Mouse (Mus musculus): ENCODE measurements around the gene Stk10. TPM values are rescaled to one million over a fixed set of nuclear protein-coding genes. Genes with fewer than 3 reads are reported as not detected.

Gene Stk10
- polyA plus RNA-seq, 1 experiment from 2014 or later, result 5.2 TPM

- 33% methylated on average over 15 of the region's 15 CpGs for WGBS
- no peak overlapping the region for H3K27ac ChIP-seq (ENCODE audit: low read length)
- no peaks in the 10 kb centered on the region for H3K9me3 ChIP-seq (ENCODE audit: control insufficient read depth, low read length)
- H3K4me3 ChIP-seq (ENCODE audit: low read length), result no peak overlapping the region
- no peaks in the 10 kb centered on the region for H3K36me3 ChIP-seq (ENCODE audit: control insufficient read depth, insufficient read depth, low read length)
- peak overlapping the region; percentile 53; the same call in 1 of the 2 replicates for H3K9ac ChIP-seq (ENCODE audit: low read depth, low read length)
- no peak for ATAC-seq
- H3K4me1 ChIP-seq (ENCODE audit: control insufficient read depth, insufficient read depth, low read length), result no peaks in the 10 kb centered on the region
- no peaks in the 10 kb centered on the region for H3K27me3 ChIP-seq (replicated peaks; ENCODE audit: control insufficient read depth, insufficient read depth, low read length)
- H3K4me2 ChIP-seq (ENCODE audit: low read depth, low read length), result no peak overlapping the region
Observed at GRCm38 (mm10) chr11:32588090-32588891, 55.2 kb downstream of the Stk10 start.

GRCm38 (mm10) chr11:32588892-32589172, 55.7 kb downstream of the Stk10 start:
- ATAC-seq, result peak; percentile 29; the same call in 1 of the 2 replicates
- Histone ChIP-seq H3K4me1 (ENCODE audit: control insufficient read depth, insufficient read depth, low read length) (no peaks in the 10 kb centered on the region), H3K27me3 (replicated peaks; ENCODE audit: control insufficient read depth, insufficient read depth, low read length) (no peaks in the 10 kb centered on the region), H3K4me2 (ENCODE audit: low read depth, low read length) (no peak overlapping the region), H3K27ac (ENCODE audit: low read length) (no peak overlapping the region), H3K9ac (ENCODE audit: low read depth, low read length) (no peak overlapping the region), H3K9me3 (ENCODE audit: control insufficient read depth, low read length) (no peaks in the 10 kb centered on the region), H3K36me3 (ENCODE audit: control insufficient read depth, insufficient read depth, low read length) (no peaks in the 10 kb centered on the region), H3K4me3 (ENCODE audit: low read length) (no peak overlapping the region)
- WGBS, result 83% methylated on average over 11 of the region's 11 CpGs

DNA sequence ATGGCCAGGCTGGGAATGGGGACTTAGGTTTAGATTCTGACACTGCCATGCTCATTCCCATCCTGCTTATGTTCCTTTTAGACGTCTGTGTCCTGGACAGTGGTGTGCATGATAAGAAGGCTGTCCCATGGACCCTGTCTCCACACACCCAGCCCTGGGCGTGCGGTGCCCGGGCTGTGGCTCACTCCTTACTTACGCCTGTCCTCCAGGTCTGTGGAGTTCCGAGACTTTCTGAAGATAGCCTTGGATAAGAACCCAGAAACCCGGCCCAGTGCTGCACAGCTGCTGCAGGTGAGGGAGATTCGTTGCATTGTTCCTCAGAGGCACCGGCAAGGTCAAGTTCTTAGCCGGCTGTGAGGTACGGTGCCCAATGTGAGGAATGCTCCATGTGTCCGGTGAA, 56.1 kb downstream of the Stk10 start:
- H3K9me3 ChIP-seq (ENCODE audit: control insufficient read depth, low read length), result no peaks in the 10 kb centered on the region
- no peaks in the 10 kb centered on the region for H3K27me3 ChIP-seq (replicated peaks; ENCODE audit: control insufficient read depth, insufficient read depth, low read length)
- H3K4me3 ChIP-seq (ENCODE audit: low read length), result no peak overlapping the region
- no peak overlapping the region for H3K4me2 ChIP-seq (ENCODE audit: low read depth, low read length)
- H3K4me1 ChIP-seq (ENCODE audit: control insufficient read depth, insufficient read depth, low read length), result no peaks in the 10 kb centered on the region
- H3K36me3 ChIP-seq (ENCODE audit: control insufficient read depth, insufficient read depth, low read length), result no peaks in the 10 kb centered on the region
- WGBS, result 88% methylated on average over 12 of the region's 12 CpGs
- no peak for ATAC-seq
- no peak overlapping the region for H3K27ac ChIP-seq (ENCODE audit: low read length)
- H3K9ac ChIP-seq (ENCODE audit: low read depth, low read length), result no peak overlapping the region

- Histone ChIP-seq H3K4me3 (ENCODE audit: low read length) (no peak overlapping the region), H3K9me3 (ENCODE audit: control insufficient read depth, low read length) (no peaks in the 10 kb centered on the region), H3K27ac (ENCODE audit: low read length) (no peak overlapping the region), H3K9ac (ENCODE audit: low read depth, low read length) (no peak overlapping the region), H3K27me3 (replicated peaks; ENCODE audit: control insufficient read depth, insufficient read depth, low read length) (no peaks in the 10 kb centered on the region), H3K4me1 (ENCODE audit: control insufficient read depth, insufficient read depth, low read length) (no peaks in the 10 kb centered on the region), H3K4me2 (ENCODE audit: low read depth, low read length) (no peak overlapping the region), H3K36me3 (ENCODE audit: control insufficient read depth, insufficient read depth, low read length) (no peaks in the 10 kb centered on the region)
- 91% methylated on average over 8 of the region's 8 CpGs for WGBS
- ATAC-seq, result no peak
Observed at GRCm38 (mm10) chr11:32589791-32590190, 56.7 kb downstream of the Stk10 start.

- no peak for ATAC-seq
- 84% methylated on average over 6 of the region's 6 CpGs for WGBS
Observed at GRCm38 (mm10) chr11:32590205-32590604, 57.1 kb downstream of the Stk10 start.

DNA sequence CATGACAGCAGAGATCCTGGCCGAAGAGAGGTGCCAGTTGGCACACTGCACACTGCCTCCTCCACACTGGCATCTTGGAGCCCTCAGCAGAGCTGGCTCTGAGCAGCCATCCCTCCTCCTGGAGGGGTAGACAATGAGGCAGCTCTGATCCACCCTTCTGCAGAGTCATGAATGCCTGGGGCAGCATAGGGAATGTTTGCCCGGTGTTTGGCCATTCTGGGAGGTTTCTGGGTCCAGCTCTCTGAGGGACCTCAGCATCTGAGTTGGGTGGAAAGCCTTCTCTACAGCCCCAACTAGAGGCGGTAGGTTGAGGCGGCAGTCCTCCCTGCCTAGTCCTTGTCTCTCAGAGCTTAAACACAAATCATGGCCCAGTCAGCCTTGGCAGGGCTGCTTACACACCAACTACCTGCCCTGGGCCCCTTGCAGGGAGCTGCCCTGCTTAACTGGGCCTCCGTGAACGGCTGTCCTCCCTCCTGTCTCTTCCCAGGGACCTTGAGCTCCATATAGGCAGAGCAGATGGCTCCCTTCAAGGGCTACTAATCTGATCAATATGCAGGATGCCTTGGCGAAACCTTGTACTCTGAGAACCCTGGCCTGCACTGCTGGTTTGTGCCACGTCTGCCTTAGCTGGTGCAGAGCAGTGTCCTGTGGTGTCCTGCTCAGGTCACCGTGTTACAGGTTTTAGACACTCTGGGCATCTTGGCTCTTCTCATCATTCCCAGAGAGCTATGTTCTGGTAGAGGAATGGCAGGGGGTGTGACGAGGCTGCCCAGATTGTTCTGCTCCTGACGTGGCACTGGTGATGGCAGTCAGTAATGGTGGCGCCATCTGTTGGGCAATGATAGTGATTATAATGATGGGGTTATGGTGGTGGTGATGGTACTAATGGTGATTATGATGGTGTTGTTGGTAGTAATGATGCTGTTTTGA, 59.1 kb downstream of the Stk10 start:
- Histone ChIP-seq H3K36me3 (ENCODE audit: control insufficient read depth, insufficient read depth, low read length) (no peaks in the 10 kb centered on the region), H3K27me3 (replicated peaks; ENCODE audit: control insufficient read depth, insufficient read depth, low read length) (no peaks in the 10 kb centered on the region), H3K4me2 (ENCODE audit: low read depth, low read length) (no peak overlapping the region), H3K4me1 (ENCODE audit: control insufficient read depth, insufficient read depth, low read length) (no peaks in the 10 kb centered on the region), H3K9me3 (ENCODE audit: control insufficient read depth, low read length) (no peaks in the 10 kb centered on the region), H3K4me3 (ENCODE audit: low read length) (no peak overlapping the region), H3K9ac (ENCODE audit: low read depth, low read length) (no peak overlapping the region), H3K27ac (ENCODE audit: low read length) (no peak overlapping the region)
- no peak; the same call in 1 of the 2 replicates for ATAC-seq
- whole genome bisulfite sequencing, result 70% methylated on average over 12 of the region's 12 CpGs

More at GRCm38 (mm10) chr11:32590205-32590604, 57.1 kb downstream of the Stk10 start:
- H3K4me1 ChIP-seq (ENCODE audit: control insufficient read depth, insufficient read depth, low read length), result no peaks in the 10 kb centered on the region
- H3K4me3 ChIP-seq (ENCODE audit: low read length), result no peak overlapping the region
- H3K27ac ChIP-seq (ENCODE audit: low read length), result no peak overlapping the region
- no peaks in the 10 kb centered on the region for H3K9me3 ChIP-seq (ENCODE audit: control insufficient read depth, low read length)
- no peak overlapping the region for H3K9ac ChIP-seq (ENCODE audit: low read depth, low read length)
- no peaks in the 10 kb centered on the region for H3K36me3 ChIP-seq (ENCODE audit: control insufficient read depth, insufficient read depth, low read length)
- H3K4me2 ChIP-seq (ENCODE audit: low read depth, low read length), result no peak overlapping the region
- no peaks in the 10 kb centered on the region for H3K27me3 ChIP-seq (replicated peaks; ENCODE audit: control insufficient read depth, insufficient read depth, low read length)

DNA sequence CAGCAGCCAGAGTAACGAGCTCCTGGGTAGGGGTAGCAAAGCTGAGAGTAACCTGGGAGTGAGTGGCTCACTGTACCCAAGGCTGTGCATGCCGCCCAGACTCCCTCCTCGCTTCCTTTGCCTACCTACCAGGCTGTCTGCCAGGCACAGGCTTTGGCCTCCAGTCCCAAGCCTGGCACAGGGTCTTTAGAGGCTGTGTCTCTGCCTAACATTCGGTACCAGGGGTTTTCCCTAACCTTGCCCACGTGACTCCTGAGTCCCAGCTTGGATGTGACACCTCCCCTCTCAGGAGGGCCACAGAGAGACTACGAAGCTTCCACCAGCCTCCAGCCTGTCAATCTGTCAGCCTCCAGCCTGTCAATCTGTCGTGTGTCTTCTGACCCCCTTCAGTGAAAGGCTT, 60.0 kb downstream of the Stk10 start:
- Histone ChIP-seq H3K9me3 (ENCODE audit: control insufficient read depth, low read length) (no peaks in the 10 kb centered on the region), H3K4me1 (ENCODE audit: control insufficient read depth, insufficient read depth, low read length) (no peaks in the 10 kb centered on the region), H3K4me3 (ENCODE audit: low read length) (no peak overlapping the region), H3K9ac (ENCODE audit: low read depth, low read length) (no peak overlapping the region), H3K27ac (ENCODE audit: low read length) (no peak overlapping the region), H3K36me3 (ENCODE audit: control insufficient read depth, insufficient read depth, low read length) (no peaks in the 10 kb centered on the region), H3K4me2 (ENCODE audit: low read depth, low read length) (no peak overlapping the region), H3K27me3 (replicated peaks; ENCODE audit: control insufficient read depth, insufficient read depth, low read length) (no peaks in the 10 kb centered on the region)
- whole genome bisulfite sequencing, result 86% methylated on average over 7 of the region's 7 CpGs
- ATAC-seq, result no peak

- Histone ChIP-seq H3K9ac (ENCODE audit: low read depth, low read length) (no peak overlapping the region), H3K4me1 (ENCODE audit: control insufficient read depth, insufficient read depth, low read length) (no peaks in the 10 kb centered on the region), H3K36me3 (ENCODE audit: control insufficient read depth, insufficient read depth, low read length) (no peaks in the 10 kb centered on the region), H3K4me3 (ENCODE audit: low read length) (no peak overlapping the region), H3K9me3 (ENCODE audit: control insufficient read depth, low read length) (no peaks in the 10 kb centered on the region), H3K27me3 (replicated peaks; ENCODE audit: control insufficient read depth, insufficient read depth, low read length) (no peaks in the 10 kb centered on the region), H3K27ac (ENCODE audit: low read length) (no peak overlapping the region), H3K4me2 (ENCODE audit: low read depth, low read length) (no peak overlapping the region)
- WGBS, result 86% methylated on average over 4 of the region's 4 CpGs
- no peak for ATAC-seq
Observed at GRCm38 (mm10) chr11:32594122-32594521, 61.0 kb downstream of the Stk10 start.

DNA sequence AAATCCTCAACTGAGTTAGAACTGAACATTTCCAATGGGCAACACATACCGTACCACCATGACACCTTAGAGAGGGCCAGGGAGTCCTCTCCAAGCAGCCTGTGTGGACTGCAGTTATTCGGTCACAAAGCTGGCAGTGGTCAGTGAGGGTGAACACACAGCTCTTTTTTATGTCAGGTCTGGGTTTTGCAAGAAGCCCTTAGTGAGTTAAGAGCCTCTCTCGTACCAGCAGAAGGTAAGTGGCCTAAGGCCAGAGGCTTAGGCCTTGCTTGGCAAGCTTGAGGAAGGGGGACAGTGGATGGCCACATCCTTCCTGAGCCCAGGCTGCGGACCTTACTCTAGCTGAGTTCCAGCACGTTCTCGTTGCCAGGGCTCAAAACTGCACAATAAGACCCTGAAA, 67.3 kb downstream of the Stk10 start:
- Histone ChIP-seq H3K36me3 (ENCODE audit: control insufficient read depth, insufficient read depth, low read length) (no peaks in the 10 kb centered on the region), H3K27ac (ENCODE audit: low read length) (no peak overlapping the region), H3K4me2 (ENCODE audit: low read depth, low read length) (no peak overlapping the region), H3K9ac (ENCODE audit: low read depth, low read length) (no peak overlapping the region), H3K4me3 (ENCODE audit: low read length) (no peak overlapping the region), H3K9me3 (ENCODE audit: control insufficient read depth, low read length) (no peaks in the 10 kb centered on the region), H3K4me1 (ENCODE audit: control insufficient read depth, insufficient read depth, low read length) (peaks cover 21% of the 10 kb centered on the region), H3K27me3 (replicated peaks; ENCODE audit: control insufficient read depth, insufficient read depth, low read length) (no peaks in the 10 kb centered on the region)
- ATAC-seq, result no peak
- 95% methylated on average over 6 of the region's 6 CpGs for WGBS
